Mouse (Mus musculus): ENCODE data around the gene Trir. TPM values are rescaled to one million over a fixed set of nuclear protein-coding genes. Genes with fewer than 3 reads are reported as not detected.

The Trir gene
- polyA plus RNA-seq, 1 experiment from 2014 or later = 124 TPM

DNA sequence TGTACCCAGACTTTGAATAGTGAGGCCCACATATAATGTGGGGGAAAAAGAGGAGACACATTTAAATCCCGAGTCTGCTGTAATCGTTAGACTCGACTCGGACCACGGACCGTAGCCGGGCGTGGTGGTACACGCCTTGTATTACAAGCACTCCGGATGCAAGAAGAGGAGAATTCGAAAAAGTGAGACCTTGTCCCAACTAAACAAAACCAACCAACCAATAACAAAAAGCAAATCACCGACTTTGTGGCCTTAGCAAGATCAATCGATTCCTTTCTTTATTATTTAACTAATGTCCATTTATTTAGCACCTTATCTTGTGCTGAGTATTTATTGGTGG lies 863 bp downstream of the Trir start:
- H3K36me3 ChIP-seq = peaks cover 43% of the 10 kb centered on the region
- peak overlapping the region; percentile 86 for H3K27ac ChIP-seq (replicated peaks)
- H3K4me3 ChIP-seq (replicated peaks) = peak overlapping the region; percentile 100
- H3K9ac ChIP-seq (replicated peaks) = peak overlapping the region; percentile 100
- no peaks in the 10 kb centered on the region for H3K27me3 ChIP-seq (replicated peaks)
- 4% methylated on average over 13 of the region's 13 CpGs for WGBS
- ATAC-seq (ENCODE audit: low FRiP score) = no peak
- peaks cover 51% of the 10 kb centered on the region for H3K4me1 ChIP-seq
- no peaks in the 10 kb centered on the region for H3K9me3 ChIP-seq (replicated peaks)
- peak overlapping the region; percentile 92 for H3K4me2 ChIP-seq

DNA sequence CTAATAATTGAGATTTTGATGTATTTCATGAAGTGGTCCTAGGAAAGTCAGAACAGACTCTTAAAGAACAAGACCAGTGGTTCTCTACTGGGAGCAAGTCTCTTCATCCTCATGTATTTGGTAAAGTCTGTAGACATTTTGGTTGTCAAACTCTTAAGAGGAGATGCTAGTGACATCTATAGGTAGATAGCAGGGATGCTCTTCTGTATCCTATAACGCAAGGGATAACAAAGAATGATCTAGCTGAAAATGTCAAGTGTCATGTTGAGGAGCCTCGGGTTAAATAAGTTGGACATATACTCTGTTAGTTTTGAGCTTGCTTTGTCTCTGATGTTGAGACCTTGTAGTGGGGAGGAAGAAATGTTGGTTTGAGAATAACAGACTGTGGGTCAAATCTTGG lies 1.3 kb downstream of the Trir start:
- Histone ChIP-seq H3K36me3 (peaks cover 41% of the 10 kb centered on the region), H3K4me1 (peaks cover 51% of the 10 kb centered on the region), H3K4me2 (peak overlapping the region; percentile 92), H3K9me3 (replicated peaks) (no peaks in the 10 kb centered on the region), H3K4me3 (replicated peaks) (peak overlapping the region; percentile 100), H3K27me3 (replicated peaks) (no peaks in the 10 kb centered on the region), H3K9ac (replicated peaks) (peak overlapping the region; percentile 100), H3K27ac (replicated peaks) (no peak overlapping the region)
- 26% methylated on average over 2 of the region's 2 CpGs for WGBS
- ATAC-seq (ENCODE audit: low FRiP score) = no peak

DNA sequence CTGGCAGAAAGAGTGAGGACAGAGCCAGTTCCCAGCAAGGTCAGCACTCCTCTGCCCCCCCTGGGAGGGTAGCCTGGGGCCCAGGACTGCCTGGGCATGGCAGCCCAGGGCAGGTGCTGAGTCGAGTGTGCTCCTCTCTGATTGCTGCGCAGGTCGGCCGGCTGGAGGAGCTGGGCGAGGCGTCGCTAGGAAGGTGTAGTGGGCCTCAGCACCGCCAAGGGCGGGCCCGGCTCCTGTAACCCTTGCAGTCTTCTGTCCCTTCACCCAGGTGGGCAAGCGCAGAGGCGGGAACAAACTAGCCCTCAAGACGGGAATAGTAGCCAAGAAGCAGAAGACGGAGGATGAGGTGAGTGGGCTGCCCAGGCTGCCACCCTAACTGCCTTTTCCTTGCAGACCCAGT lies 2.6 kb downstream of the Trir start:
- no peak for ATAC-seq (ENCODE audit: low FRiP score)
- H3K9me3 ChIP-seq (replicated peaks) = no peaks in the 10 kb centered on the region
- no peak overlapping the region for H3K4me3 ChIP-seq (replicated peaks)
- peak overlapping the region; percentile 92 for H3K4me2 ChIP-seq
- H3K4me1 ChIP-seq = peaks cover 38% of the 10 kb centered on the region
- 89% methylated on average over 14 of the region's 14 CpGs for WGBS
- H3K36me3 ChIP-seq = peaks cover 35% of the 10 kb centered on the region
- H3K27ac ChIP-seq (replicated peaks) = no peak overlapping the region
- peak overlapping the region; percentile 21; the same call in 1 of the 2 replicates for H3K9ac ChIP-seq (replicated peaks)
- no peaks in the 10 kb centered on the region for H3K27me3 ChIP-seq (replicated peaks)

DNA sequence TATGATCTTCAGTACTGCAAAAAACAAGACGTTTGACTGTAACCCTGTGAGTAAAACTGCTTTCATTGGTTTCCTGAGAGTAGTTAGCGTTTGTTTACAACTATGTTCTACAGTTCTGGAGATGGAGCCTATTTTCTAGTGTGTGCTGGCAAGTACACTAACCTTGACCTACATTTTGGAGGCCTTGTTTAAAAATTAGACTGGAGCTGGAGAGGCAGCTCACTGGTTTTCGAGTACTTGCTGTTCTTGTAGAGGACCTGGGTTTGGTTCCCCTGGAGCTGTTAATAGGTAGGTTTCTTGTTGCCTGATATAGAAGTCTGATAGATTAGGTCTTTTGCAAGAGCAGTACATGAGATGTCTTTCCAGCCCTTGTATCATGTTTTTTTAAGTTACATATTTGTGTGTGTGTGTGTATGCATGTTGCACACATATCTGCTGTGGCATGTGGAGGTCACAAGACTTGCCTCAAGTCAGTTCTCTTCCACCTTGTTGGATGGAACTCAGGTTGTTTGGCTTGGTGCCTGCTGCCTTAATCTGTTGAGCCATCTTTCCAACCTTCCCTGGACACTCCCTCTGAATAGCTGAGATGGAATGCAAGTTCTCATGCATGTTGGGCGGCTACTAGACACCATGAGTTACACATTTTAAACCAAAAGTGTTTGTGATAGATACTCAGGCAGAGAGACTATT lies 6.1 kb downstream of the Trir start:
- Histone ChIP-seq H3K4me2 (no peak overlapping the region), H3K36me3 (peaks cover 35% of the 10 kb centered on the region), H3K27me3 (replicated peaks) (no peaks in the 10 kb centered on the region), H3K4me1 (peaks cover 36% of the 10 kb centered on the region), H3K9ac (replicated peaks) (no peak overlapping the region), H3K9me3 (replicated peaks) (no peaks in the 10 kb centered on the region), H3K27ac (replicated peaks) (no peak overlapping the region), H3K4me3 (replicated peaks) (no peak overlapping the region)
- 86% methylated on average over 4 of the region's 4 CpGs for WGBS
- no peak for ATAC-seq (ENCODE audit: low FRiP score)

DNA sequence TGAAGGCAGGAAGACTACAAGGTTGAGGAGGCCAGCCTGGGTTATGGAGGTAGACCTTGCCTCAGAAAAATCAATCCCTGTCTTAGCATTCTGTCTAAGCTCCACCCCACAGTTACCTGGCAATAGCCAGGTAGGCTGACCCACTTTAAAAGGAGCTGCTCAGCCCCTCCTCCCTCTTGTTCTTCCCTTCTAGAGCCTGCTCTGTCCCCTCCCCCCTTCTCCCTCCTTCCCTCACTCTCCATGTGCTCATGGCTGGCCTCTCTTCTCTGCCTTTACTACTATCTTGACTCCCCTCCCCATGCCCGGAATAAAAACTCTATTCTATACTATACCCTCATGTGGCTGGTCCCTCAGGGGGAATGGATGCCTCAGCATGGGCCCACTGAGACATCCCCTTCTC lies 7.2 kb downstream of the Trir start:
- no peak overlapping the region for H3K4me3 ChIP-seq (replicated peaks)
- H3K27ac ChIP-seq (replicated peaks) = no peak overlapping the region
- ATAC-seq (ENCODE audit: low FRiP score) = no peak
- 74% methylated on average over 1 of the region's 1 CpGs for WGBS
- H3K9me3 ChIP-seq (replicated peaks) = no peaks in the 10 kb centered on the region
- peaks cover 35% of the 10 kb centered on the region for H3K36me3 ChIP-seq
- no peak overlapping the region for H3K4me2 ChIP-seq
- H3K9ac ChIP-seq (replicated peaks) = no peak overlapping the region
- H3K27me3 ChIP-seq (replicated peaks) = no peaks in the 10 kb centered on the region
- H3K4me1 ChIP-seq = peaks cover 36% of the 10 kb centered on the region

DNA sequence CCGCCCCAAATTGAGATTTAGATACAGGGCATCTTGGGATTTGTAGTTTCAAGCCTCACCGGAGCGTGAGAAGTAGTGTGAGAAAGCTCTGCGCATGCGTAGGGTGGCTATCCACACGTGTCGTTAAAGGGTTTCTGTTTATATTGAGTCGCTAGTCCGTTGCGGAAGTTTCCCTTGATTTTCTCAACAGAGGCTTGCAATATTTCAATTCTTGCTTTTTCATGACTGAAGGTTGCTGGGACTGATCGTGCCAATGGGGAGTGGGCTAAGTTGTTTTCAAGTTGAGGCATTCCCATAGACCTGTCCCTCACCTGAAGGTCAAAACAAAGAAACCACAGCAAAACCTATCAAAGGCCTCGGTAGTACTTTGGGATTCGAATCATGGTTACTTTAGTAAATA lies 8.1 kb downstream of the Trir start:
- WGBS = 3% methylated on average over 13 of the region's 13 CpGs
- Histone ChIP-seq H3K4me1 (peaks cover 38% of the 10 kb centered on the region), H3K36me3 (peaks cover 31% of the 10 kb centered on the region), H3K9me3 (replicated peaks) (no peaks in the 10 kb centered on the region), H3K9ac (replicated peaks) (peak overlapping the region; percentile 66; the same call in 1 of the 2 replicates), H3K4me3 (replicated peaks) (peak overlapping the region; percentile 77), H3K4me2 (peak overlapping the region; percentile 90), H3K27ac (replicated peaks) (no peak overlapping the region), H3K27me3 (replicated peaks) (no peaks in the 10 kb centered on the region)
- ATAC-seq (ENCODE audit: low FRiP score) = no peak

DNA sequence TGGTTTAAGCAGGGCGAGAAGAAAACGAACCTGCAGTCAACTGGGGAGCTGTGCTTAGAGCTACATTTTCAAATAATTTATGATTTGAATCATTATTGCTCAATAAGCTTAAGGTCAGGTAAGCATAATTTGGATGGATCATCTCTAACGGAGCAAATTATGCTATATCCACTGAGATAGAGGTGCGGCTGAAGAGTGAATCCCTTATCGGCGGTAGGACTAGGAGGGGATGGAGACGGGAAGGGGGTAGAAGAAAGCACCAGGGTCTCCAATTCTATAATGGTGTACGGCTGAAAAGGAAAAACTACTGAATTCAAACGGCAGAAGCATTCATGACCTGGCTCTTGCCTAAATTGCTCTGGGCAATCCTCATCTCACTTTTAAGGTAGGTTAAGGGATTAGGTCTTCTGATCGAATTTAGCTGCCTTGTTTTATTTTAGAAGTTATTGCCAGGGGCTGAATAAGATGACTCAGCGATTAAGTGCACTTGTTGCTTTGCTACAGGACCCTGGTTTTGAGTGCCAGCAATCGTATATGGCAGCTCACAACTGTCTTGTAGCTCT lies 8.6 kb downstream of the Trir start:
- peaks cover 29% of the 10 kb centered on the region for H3K36me3 ChIP-seq
- peak overlapping the region; percentile 98 for H3K27ac ChIP-seq (replicated peaks)
- H3K9ac ChIP-seq (replicated peaks) = peak overlapping the region; percentile 66; the same call in 1 of the 2 replicates
- ATAC-seq (ENCODE audit: low FRiP score) = no peak
- peak overlapping the region; percentile 90 for H3K4me2 ChIP-seq
- H3K9me3 ChIP-seq (replicated peaks) = no peaks in the 10 kb centered on the region
- peaks cover 39% of the 10 kb centered on the region for H3K4me1 ChIP-seq
- WGBS = 7% methylated on average over 12 of the region's 12 CpGs
- peak overlapping the region; percentile 77 for H3K4me3 ChIP-seq (replicated peaks)
- H3K27me3 ChIP-seq (replicated peaks) = no peaks in the 10 kb centered on the region

DNA sequence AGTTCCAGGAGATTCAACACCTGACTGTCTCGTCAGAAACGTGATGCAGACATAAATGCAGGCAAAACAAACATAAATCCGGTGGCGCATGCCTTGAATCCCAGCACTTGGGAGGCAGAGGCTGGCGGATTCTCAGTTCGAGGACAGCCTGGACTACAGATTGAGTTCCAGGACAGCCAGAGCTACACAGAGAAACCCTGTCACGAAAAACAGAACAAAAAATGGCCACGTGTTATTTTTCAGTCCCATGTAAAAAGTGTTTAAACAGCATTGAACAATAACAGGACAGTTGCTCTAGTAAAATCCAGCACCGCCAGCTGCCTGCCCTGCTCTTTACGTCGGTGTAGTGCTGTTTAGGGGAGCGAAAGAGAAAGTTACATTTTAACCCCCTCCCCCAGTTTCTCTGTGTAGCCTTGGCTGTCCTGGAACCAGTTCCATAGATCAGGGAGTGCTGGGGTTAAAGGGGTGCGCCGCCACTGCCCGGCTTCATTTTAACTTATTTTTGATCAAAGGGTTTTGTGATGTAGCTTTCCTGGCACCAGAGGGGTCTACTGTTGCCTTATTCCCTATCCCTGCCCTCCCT lies 9.2 kb downstream of the Trir start:
- H3K36me3 ChIP-seq = peaks cover 29% of the 10 kb centered on the region
- H3K4me3 ChIP-seq (replicated peaks) = peak overlapping the region; percentile 77
- no peaks in the 10 kb centered on the region for H3K27me3 ChIP-seq (replicated peaks)
- H3K27ac ChIP-seq (replicated peaks) = peak overlapping the region; percentile 98
- no peaks in the 10 kb centered on the region for H3K9me3 ChIP-seq (replicated peaks)
- peaks cover 45% of the 10 kb centered on the region for H3K4me1 ChIP-seq
- whole genome bisulfite sequencing = under 1% methylated on average over 15 of the region's 15 CpGs
- ATAC-seq (ENCODE audit: low FRiP score) = peak; percentile 4
- peak overlapping the region; percentile 90 for H3K4me2 ChIP-seq
- peak overlapping the region; percentile 66 for H3K9ac ChIP-seq (replicated peaks)

DNA sequence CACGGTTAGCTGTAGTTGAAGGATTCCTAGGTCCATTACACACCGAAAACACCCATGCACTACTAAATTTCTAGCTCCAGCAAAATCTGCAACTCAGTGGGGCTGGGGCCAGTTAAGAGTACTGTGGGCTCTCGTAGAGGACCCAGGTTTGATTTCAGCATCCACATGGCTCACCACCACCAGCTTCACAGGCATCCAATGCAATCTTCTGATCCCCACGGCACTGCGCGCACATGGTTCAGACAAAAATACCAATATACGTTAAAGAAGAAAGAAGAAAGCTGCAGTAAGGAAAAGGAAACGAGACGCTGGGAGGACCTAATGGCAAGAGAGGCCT lies 9.7 kb downstream of the Trir start:
- Histone ChIP-seq H3K9me3 (replicated peaks) (no peaks in the 10 kb centered on the region), H3K4me3 (replicated peaks) (peak overlapping the region; percentile 77), H3K9ac (replicated peaks) (peak overlapping the region; percentile 66), H3K4me1 (peaks cover 47% of the 10 kb centered on the region), H3K36me3 (peaks cover 30% of the 10 kb centered on the region), H3K4me2 (peak overlapping the region; percentile 90), H3K27ac (replicated peaks) (peak overlapping the region; percentile 98), H3K27me3 (replicated peaks) (no peaks in the 10 kb centered on the region)
- peak; percentile 60 for ATAC-seq (ENCODE audit: low FRiP score)
- WGBS = 0% methylated on average over 9 of the region's 9 CpGs

DNA sequence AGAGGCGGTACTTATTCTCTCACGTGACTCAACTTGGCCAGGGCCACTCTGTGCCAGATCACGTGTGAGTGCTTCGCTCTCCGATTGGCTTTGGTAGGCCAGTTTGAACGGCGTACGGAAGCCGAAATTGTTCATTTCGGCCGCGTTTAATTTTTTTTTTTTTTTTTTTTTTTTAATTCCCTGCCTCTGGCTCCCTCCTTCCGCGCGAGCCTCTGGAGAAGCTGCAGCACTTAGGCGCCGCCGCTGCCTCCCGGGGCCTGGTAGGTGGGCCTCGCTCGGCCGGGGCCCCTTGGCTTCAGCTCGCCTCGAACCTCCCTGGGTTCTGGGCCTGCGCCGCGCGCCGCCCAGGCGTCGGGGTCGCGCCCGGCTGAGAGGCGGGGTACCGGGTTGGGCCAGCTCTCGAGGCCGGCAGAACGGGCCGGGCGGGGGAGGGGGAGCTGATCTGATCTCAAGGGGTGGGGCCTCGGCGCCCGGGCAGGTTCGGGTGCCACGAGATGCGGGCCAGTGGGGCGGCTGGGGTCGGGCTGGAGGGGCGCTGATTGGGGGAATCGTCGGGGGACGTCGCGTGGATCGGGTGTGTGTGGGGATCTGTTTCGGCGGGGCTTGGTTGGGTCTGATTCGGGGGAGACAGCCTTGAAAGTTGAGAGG lies 10.2 kb downstream of the Trir start, which contains the start of gene Tnpo2:
Gene Tnpo2, plus strand, starts transcription at position 198 of the 648 bp plus-strand sequence.
- Histone ChIP-seq H3K27me3 (replicated peaks) (no peaks in the 10 kb centered on the region), H3K9ac (replicated peaks) (peak within 1 kb of the TSS; percentile 84), H3K36me3 (peaks cover 29% of the 10 kb centered on the region), H3K4me1 (peaks cover 47% of the 10 kb centered on the region), H3K27ac (replicated peaks) (peak within 1 kb of the TSS; percentile 98), H3K4me2 (peak within 1 kb of the TSS; percentile 90), H3K4me3 (replicated peaks) (peak within 1 kb of the TSS; percentile 77), H3K9me3 (replicated peaks) (no peaks in the 10 kb centered on the region)
- WGBS = under 1% methylated on average over 59 of the region's 59 CpGs
- ATAC-seq (ENCODE audit: low FRiP score) = peak; percentile 92

DNA sequence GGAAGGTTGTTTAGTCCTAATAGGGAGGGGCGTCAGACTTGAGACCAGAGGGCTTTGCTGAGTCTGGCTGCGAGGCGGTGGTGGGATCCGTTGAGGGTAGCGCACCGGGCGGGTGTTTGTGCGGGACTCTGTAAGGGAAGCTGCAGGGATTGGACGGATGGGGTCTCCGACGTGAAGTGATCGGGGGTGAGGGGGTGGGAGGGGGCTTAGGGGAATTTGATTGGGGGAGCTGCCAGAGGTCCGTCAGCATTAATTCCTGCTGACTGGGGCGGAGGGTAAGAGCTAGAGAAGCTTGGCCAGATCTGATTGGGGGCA lies 10.7 kb downstream of the Trir start:
- ATAC-seq (ENCODE audit: low FRiP score) = peak; percentile 61
- no peaks in the 10 kb centered on the region for H3K27me3 ChIP-seq (replicated peaks)

More for the DNA sequence above, 10.7 kb downstream of the Trir start:
- no peaks in the 10 kb centered on the region for H3K9me3 ChIP-seq (replicated peaks)
- peaks cover 47% of the 10 kb centered on the region for H3K4me1 ChIP-seq
- H3K27ac ChIP-seq (replicated peaks) = peak overlapping the region; percentile 98
- H3K9ac ChIP-seq (replicated peaks) = peak overlapping the region; percentile 84
- peak overlapping the region; percentile 90 for H3K4me2 ChIP-seq
- peak overlapping the region; percentile 77 for H3K4me3 ChIP-seq (replicated peaks)
- 2% methylated on average over 14 of the region's 14 CpGs for WGBS
- H3K36me3 ChIP-seq = peaks cover 24% of the 10 kb centered on the region

Data from neural tube, embryonic 15.5 days (tissue).